Mouse (Mus musculus) myocyte (in vitro differentiated cells): ENCODE results near the gene Wdfy4. TPM values are rescaled to one million over a fixed set of nuclear protein-coding genes. Genes with fewer than 3 reads are reported as not detected.

Experiments used
- H3K27me3 ChIP-seq: one replicate; pipeline ENCODE4 v1.6.1; 2011; ENCODE audit not compliant: control insufficient read depth, insufficient read depth, insufficient read length
- H3K36me3 ChIP-seq: one replicate; pipeline ENCODE4 v1.6.1; 2011; ENCODE audit not compliant: control insufficient read depth, insufficient read depth
- H3K4me2 ChIP-seq: one replicate; pipeline ENCODE4 v1.6.1; 2011; ENCODE audit warnings: low read depth, control low read depth
- H3K4me3 ChIP-seq: one replicate; pipeline ENCODE4 v1.5.1; 2011; ENCODE audit warnings: mild to moderate bottlenecking, control low read depth, moderate library complexity
- H3K79me2 ChIP-seq: one replicate; pipeline ENCODE4 v1.6.1; 2011; ENCODE audit not compliant: control insufficient read depth, insufficient read depth
- H3ac ChIP-seq: one replicate; pipeline ENCODE4 v1.6.1; 2011; ENCODE audit not compliant: control insufficient read depth, insufficient read length
- CEBPB ChIP-seq: IDR thresholded peaks from 2 replicates; pipeline ENCODE4 v1.6.1; 2011; ENCODE audit warnings: mild to moderate bottlenecking, moderate library complexity; ENCODE audit not compliant: poor library complexity, insufficient read depth, severe bottlenecking
- E2F4 ChIP-seq: IDR thresholded peaks from one replicate; pipeline ENCODE4 v1.6.1; 2011; ENCODE audit warnings: mild to moderate bottlenecking, control low read depth, moderate library complexity; ENCODE audit not compliant: insufficient read depth
- MAX ChIP-seq: IDR thresholded peaks from one replicate; pipeline ENCODE4 v1.6.1; 2011; ENCODE audit warnings: low read depth, mild to moderate bottlenecking, control low read depth
- MYOD1 ChIP-seq, 3 experiments: IDR thresholded peaks; one replicate each; pipeline ENCODE4 v1.6.1; 2011; ENCODE audit warnings: control low read depth in 2 of 3, low read depth in 2 of 3, mild to moderate bottlenecking in 2 of 3, moderate library complexity in 1 of 3; ENCODE audit not compliant: insufficient read length in 2 of 3, control insufficient read depth in 1 of 3
- MYOG ChIP-seq, 3 experiments: IDR thresholded peaks; one replicate each; pipeline ENCODE4 v1.6.1; 2011; ENCODE audit warnings: control low read depth in 2 of 3, low read depth in 2 of 3, mild to moderate bottlenecking in 2 of 3; ENCODE audit not compliant: insufficient read length in 2 of 3, control insufficient read depth in 1 of 3, insufficient read depth in 1 of 3
- POLR2A ChIP-seq: IDR thresholded peaks from one replicate; pipeline ENCODE4 v1.6.1; 2011; ENCODE audit warnings: low read depth, mild to moderate bottlenecking, control low read depth, moderate library complexity; ENCODE audit not compliant: insufficient read length
- POLR2AphosphoS2 ChIP-seq: IDR thresholded peaks from one replicate; pipeline ENCODE4 v1.6.1; 2011; ENCODE audit warnings: low read depth, control low read depth; ENCODE audit not compliant: insufficient read length
- REST ChIP-seq: IDR thresholded peaks from one replicate; pipeline ENCODE4 v1.6.1; 2011; ENCODE audit warnings: mild to moderate bottlenecking, control low read depth, moderate library complexity; ENCODE audit not compliant: insufficient read depth, insufficient read length
- SRF ChIP-seq: IDR thresholded peaks from one replicate; pipeline ENCODE4 v1.6.1; 2011; ENCODE audit warnings: low read depth; ENCODE audit not compliant: control insufficient read depth, insufficient read length
- TCF12 ChIP-seq: IDR thresholded peaks from one replicate; pipeline ENCODE4 v1.6.1; 2011; ENCODE audit warnings: mild to moderate bottlenecking, control low read depth; ENCODE audit not compliant: poor library complexity, insufficient read depth, severe bottlenecking
- TCF3 ChIP-seq: IDR thresholded peaks from one replicate; pipeline ENCODE4 v1.6.1; 2011; ENCODE audit warnings: low read depth, control low read depth; ENCODE audit not compliant: insufficient read length
- USF1 ChIP-seq: IDR thresholded peaks from one replicate; pipeline ENCODE4 v1.6.1; 2011; ENCODE audit warnings: low read depth, mild to moderate bottlenecking, control low read depth, moderate library complexity
- polyA plus RNA-seq: library from polyadenylated mRNA; unstranded; fragments of >200 nt; fragmentation: generic; extraction: Trizol; gene quantifications from one replicate; pipeline ENCODE4 v1.2.1, GENCODE M21; 2012; ENCODE audit warnings: missing spikeins

The Wdfy4 gene
- 0.04 TPM for polyA plus RNA-seq

- Histone ChIP-seq H3K4me2 (no peak within 1 kb of the TSS), H3K79me2 (no peaks in the 10 kb centered on the region), H3K36me3 (no peaks in the 10 kb centered on the region), H3K27me3 (peaks cover 24% of the 10 kb centered on the region), H3K4me3 (no peak within 1 kb of the TSS), H3ac (no peak within 1 kb of the TSS)
- TF ChIP-seq REST (no peak), CEBPB (no peak), TCF3 (no peak), E2F4 (no peak), MAX (no peak), SRF (no peak), POLR2AphosphoS2 (no peak), MYOD1 (IDR thresholded peaks at IDR 0.05; ENCODE audit: control insufficient read depth in 1 of 3, insufficient read length in 2 of 3, low read depth in 2 of 3) (no peak), MYOG (IDR thresholded peaks at IDR 0.05; ENCODE audit: control insufficient read depth in 1 of 3, insufficient read depth in 1 of 3, insufficient read length in 2 of 3, low read depth in 2 of 3) (no peak)
Observed at GRCm38 (mm10) chr14:33185068-33185800, at the start of gene Wdfy4. TSS of gene Wdfy4 (minus strand) at chr14:33185508.

- Histone ChIP-seq H3K36me3 (no peaks in the 10 kb centered on the region), H3K4me2 (peak overlapping the region; percentile 89), H3ac (no peak overlapping the region), H3K79me2 (no peaks in the 10 kb centered on the region), H3K27me3 (no peaks in the 10 kb centered on the region), H3K4me3 (peak overlapping the region; percentile 1)
- TF ChIP-seq MYOG (IDR thresholded peaks at IDR 0.05; ENCODE audit: control insufficient read depth in 1 of 3, insufficient read depth in 1 of 3, insufficient read length in 2 of 3, low read depth in 2 of 3) (peak; percentile 75 to 98 (median 95)), POLR2A (peak; percentile 17), USF1 (no peak), MYOD1 (IDR thresholded peaks at IDR 0.05; ENCODE audit: control insufficient read depth in 1 of 3, insufficient read length in 2 of 3, low read depth in 2 of 3) (peak; percentile 84 to 99 (median 97)), E2F4 (no peak), TCF12 (peak; percentile 98), SRF (peak; percentile 56), TCF3 (peak; percentile 87)
Observed at GRCm38 (mm10) chr14:33232048-33232447, 46.7 kb upstream of the Wdfy4 start.

GRCm38 (mm10) chr14:33231311-33231710 is 46.0 kb upstream of the Wdfy4 start:
- TF ChIP-seq MYOD1 (IDR thresholded peaks at IDR 0.05; ENCODE audit: control insufficient read depth in 1 of 3, insufficient read length in 2 of 3, low read depth in 2 of 3): no peak
- TF ChIP-seq POLR2A: peak; percentile 25
- Histone ChIP-seq H3K79me2 (no peaks in the 10 kb centered on the region), H3K36me3 (no peaks in the 10 kb centered on the region), H3K4me2 (peak overlapping the region; percentile 89), H3K4me3 (peak overlapping the region; percentile 1), H3K27me3 (no peaks in the 10 kb centered on the region), H3ac (no peak overlapping the region)

- H3ac ChIP-seq: no peak overlapping the region
- peak overlapping the region; percentile 89 for H3K4me2 ChIP-seq
- no peaks in the 10 kb centered on the region for H3K36me3 ChIP-seq
- no peaks in the 10 kb centered on the region for H3K79me2 ChIP-seq
- peak overlapping the region; percentile 1 for H3K4me3 ChIP-seq
- H3K27me3 ChIP-seq: no peaks in the 10 kb centered on the region
- TF ChIP-seq TCF3: no peak
- no peak for TF ChIP-seq SRF
- TF ChIP-seq TCF12: no peak
- no peak for TF ChIP-seq POLR2AphosphoS2
- TF ChIP-seq MYOG (IDR thresholded peaks at IDR 0.05; ENCODE audit: control insufficient read depth in 1 of 3, insufficient read depth in 1 of 3, insufficient read length in 2 of 3, low read depth in 2 of 3): no peak
- TF ChIP-seq REST: no peak
- no peak for TF ChIP-seq MAX
- TF ChIP-seq POLR2A: no peak
- no peak for TF ChIP-seq CEBPB
- TF ChIP-seq USF1: no peak
- TF ChIP-seq MYOD1 (IDR thresholded peaks at IDR 0.05; ENCODE audit: control insufficient read depth in 1 of 3, insufficient read length in 2 of 3, low read depth in 2 of 3): no peak
- no peak for TF ChIP-seq E2F4
Observed at GRCm38 (mm10) chr14:33230672-33231071, 45.4 kb upstream of the Wdfy4 start.

GRCm38 (mm10) chr14:33225235-33225634 is 39.9 kb upstream of the Wdfy4 start:
- Histone ChIP-seq H3ac (no peak overlapping the region), H3K27me3 (no peaks in the 10 kb centered on the region), H3K4me3 (no peak overlapping the region), H3K79me2 (no peaks in the 10 kb centered on the region), H3K4me2 (no peak overlapping the region), H3K36me3 (no peaks in the 10 kb centered on the region)
- TF ChIP-seq CEBPB: no peak
- no peak for TF ChIP-seq TCF12
- no peak for TF ChIP-seq POLR2A
- no peak for TF ChIP-seq POLR2AphosphoS2
- no peak for TF ChIP-seq TCF3
- TF ChIP-seq MAX: no peak
- no peak for TF ChIP-seq SRF
- no peak for TF ChIP-seq MYOD1 (IDR thresholded peaks at IDR 0.05; ENCODE audit: control insufficient read depth in 1 of 3, insufficient read length in 2 of 3, low read depth in 2 of 3)
- no peak for TF ChIP-seq MYOG (IDR thresholded peaks at IDR 0.05; ENCODE audit: control insufficient read depth in 1 of 3, insufficient read depth in 1 of 3, insufficient read length in 2 of 3, low read depth in 2 of 3)
- TF ChIP-seq REST: no peak
- no peak for TF ChIP-seq USF1
